ENCODE assay signal across 12 mouse cellular contexts in the genomic region with DNA sequence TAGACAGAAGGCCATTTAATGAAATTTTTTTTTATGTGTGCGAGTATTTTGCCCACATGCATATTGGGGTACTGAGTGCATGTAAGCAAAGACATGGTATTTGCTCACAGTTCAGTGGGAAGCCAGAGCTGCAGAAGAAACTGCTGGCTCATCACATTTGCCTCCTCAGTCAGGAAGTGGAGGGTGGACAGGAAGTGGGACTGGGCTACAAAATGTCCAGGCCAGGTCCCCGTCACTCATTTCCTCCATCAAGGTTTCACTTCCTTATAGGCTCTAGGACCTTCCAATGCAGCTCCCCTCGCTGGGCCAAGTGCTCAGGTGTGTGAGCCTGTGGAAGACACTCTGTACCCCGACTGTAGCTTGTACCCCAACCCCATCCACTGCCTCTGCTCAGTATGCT. TPM values are rescaled to one million over a fixed set of nuclear protein-coding genes. Genes with fewer than 3 reads are reported as not detected.
DNase-seq lines count a peak whose midpoint lies in the region; ATAC-seq and TF ChIP-seq lines count a peak whose summit lies in the region.
"Had no signal": no experiment of that assay in that cellular context is flagged by ENCODE, and none has a peak within 500 bp of the region (broad histone marks: within the 10 kb centered on the region; RNA-seq: fewer than 3 reads in every experiment).

No protein-coding gene starts in this region.

- no peaks in the 10 kb centered on the region for H3K36me3 ChIP-seq in embryonic facial prominence, embryonic 14.5 days (ENCODE audit: control insufficient read depth, insufficient read depth, low read length)
- H3K36me3 ChIP-seq: forebrain, embryonic 15.5 days; midbrain, embryonic 12.5 days had no signal

- intact Hi-C loops in gastrocnemius, adult 2 months (cut with DNase I), result no loop called here
- intact Hi-C loops in gastrocnemius, postnatal 36 days (cut with DNase I), result no loop called here
- intact Hi-C loops in left cerebral cortex, postnatal 14 days (cut with DNase I), result no loop called here
- intact Hi-C loops in left cerebral cortex, postnatal 36 days (cut with DNase I), result loop anchor here (5.0 kb wide), 1 partner anchor 47 kb away; a partner anchor contains a TSS

- H3K9ac ChIP-seq in embryonic facial prominence, embryonic 14.5 days (ENCODE audit: low read depth, low read length), result no peak overlapping the region
- H3K9ac ChIP-seq: forebrain, embryonic 15.5 days; midbrain, embryonic 12.5 days had no signal

- no peaks in the 10 kb centered on the region for H3K9me3 ChIP-seq in embryonic facial prominence, embryonic 14.5 days (ENCODE audit: control insufficient read depth, low read length)
- H3K9me3 ChIP-seq: forebrain, embryonic 15.5 days; midbrain, embryonic 12.5 days had no signal

- no peak overlapping the region for H3K4me3 ChIP-seq in gastrocnemius, adult 2 months
- H3K4me3 ChIP-seq in embryonic facial prominence, embryonic 14.5 days (ENCODE audit: low read depth, low read length), result no peak overlapping the region
- H3K4me3 ChIP-seq: forebrain, embryonic 15.5 days; midbrain, embryonic 12.5 days had no signal

- DNase-seq in gastrocnemius, adult 2 months, result no peak
- no peak for DNase-seq in gastrocnemius, postnatal 36 days
- DNase-seq in left cerebral cortex, postnatal 14 days (ENCODE audit: low spot score in 2 of 2), result peak; percentile 19 to 42
- DNase-seq in left cerebral cortex, postnatal 36 days (ENCODE audit: low spot score in 2 of 2), result no peak
- DNase-seq in embryonic facial prominence, embryonic 14.5 days (ENCODE audit: low spot score), result peak; percentile 19
- no peak for DNase-seq in thymus, postnatal 14 days
- DNase-seq in retina, embryonic 14.5 days (ENCODE audit: low spot score), result no peak
- DNase-seq: cerebellum, adult 11-12 months had no signal

- TF ChIP-seq CTCF in gastrocnemius, adult 2 months (IDR thresholded peaks at IDR 0.05), result no peak

- no peaks in the 10 kb centered on the region for H3K27me3 ChIP-seq in embryonic facial prominence, embryonic 14.5 days (replicated peaks; ENCODE audit: control insufficient read depth, insufficient read depth, low read length)
- H3K27me3 ChIP-seq: forebrain, embryonic 15.5 days; midbrain, embryonic 12.5 days had no signal

- H3K27ac ChIP-seq in gastrocnemius, adult 2 months, result peak overlapping the region; percentile 94
- no peak overlapping the region for H3K27ac ChIP-seq in embryonic facial prominence, embryonic 14.5 days (replicated peaks; ENCODE audit: low read depth, low read length)
- H3K27ac ChIP-seq: forebrain, embryonic 15.5 days; midbrain, embryonic 12.5 days had no signal

- 89% methylated on average over 4 of the region's 4 CpGs for WGBS in embryonic facial prominence, embryonic 14.5 days

- no peak overlapping the region for H3K4me2 ChIP-seq in embryonic facial prominence, embryonic 14.5 days (ENCODE audit: low read depth, low read length)
- H3K4me2 ChIP-seq: forebrain, embryonic 15.5 days; midbrain, embryonic 12.5 days had no signal

- H3K4me1 ChIP-seq in embryonic facial prominence, embryonic 14.5 days (ENCODE audit: control insufficient read depth, insufficient read depth, low read length), result peaks cover 12% of the 10 kb centered on the region

- no peak for ATAC-seq in embryonic facial prominence, embryonic 14.5 days (ENCODE audit: low read depth)
- ATAC-seq in megakaryocyte, adult 5-6 weeks (ENCODE audit: poor library complexity, severe bottlenecking), result peak; percentile 91
- ATAC-seq: forebrain, embryonic 15.5 days; intestine, embryonic 16.5 days had no signal

RNA-seq across cellular contexts. Expression of a gene that starts 46.1 kb away (rescaled TPM):
- 100 to 1,000 TPM; 124 to 133 TPM for total RNA-seq in gastrocnemius, adult 2 months (2021)
- total RNA-seq in gastrocnemius, postnatal 36 days (2021), result 100 to 1,000 TPM; 116 to 129 TPM
- 100 to 1,000 TPM; 148 to 154 TPM for total RNA-seq in left cerebral cortex, postnatal 14 days (2021)
- total RNA-seq in left cerebral cortex, postnatal 36 days (2021), result 100 to 1,000 TPM; 201 to 207 TPM
- polyA plus RNA-seq in embryonic facial prominence, embryonic 14.5 days (2014; fragmentation: Nextera tagmentation; extraction: Ambion mirVana), result 7.1 and 8.2 TPM in 2 replicates
- total RNA-seq in megakaryocyte, adult 5-6 weeks (2015), result not detected in 2 replicates
- not detected in 2 replicates for total RNA-seq in megakaryocyte, adult 5-6 weeks (2017)

Comparison
In these comparisons a context has a peak if more than half of its experiments do, and no peak if none do; other contexts are left out.
1. DNase-seq: peak in left cerebral cortex, postnatal 14 days (2 of 2) and embryonic facial prominence, embryonic 14.5 days (single experiment); none in gastrocnemius, adult 2 months (single experiment), gastrocnemius, postnatal 36 days (0 of 2), left cerebral cortex, postnatal 36 days (0 of 2), thymus, postnatal 14 days (single experiment) and retina, embryonic 14.5 days (single experiment).
2. RNA of a gene that starts 46.1 kb away (total RNA-seq): 201 to 207 TPM in left cerebral cortex, postnatal 36 days, 148 to 154 TPM in left cerebral cortex, postnatal 14 days, 124 to 133 TPM in gastrocnemius, adult 2 months and 116 to 129 TPM in gastrocnemius, postnatal 36 days; not detected in megakaryocyte, adult 5-6 weeks; every median in the first group is over 100 times any median in the second.